Mouse (Mus musculus): ENCODE measurements around the gene Saxo1. TPM values are rescaled to one million over a fixed set of nuclear protein-coding genes. Genes with fewer than 3 reads are reported as not detected.
A peak's percentile ranks its signal among the peaks of the same experiment; 100 is the strongest.

Gene Saxo1
- polyA plus RNA-seq, 1 experiment from 2014 or later = not detected

DNA sequence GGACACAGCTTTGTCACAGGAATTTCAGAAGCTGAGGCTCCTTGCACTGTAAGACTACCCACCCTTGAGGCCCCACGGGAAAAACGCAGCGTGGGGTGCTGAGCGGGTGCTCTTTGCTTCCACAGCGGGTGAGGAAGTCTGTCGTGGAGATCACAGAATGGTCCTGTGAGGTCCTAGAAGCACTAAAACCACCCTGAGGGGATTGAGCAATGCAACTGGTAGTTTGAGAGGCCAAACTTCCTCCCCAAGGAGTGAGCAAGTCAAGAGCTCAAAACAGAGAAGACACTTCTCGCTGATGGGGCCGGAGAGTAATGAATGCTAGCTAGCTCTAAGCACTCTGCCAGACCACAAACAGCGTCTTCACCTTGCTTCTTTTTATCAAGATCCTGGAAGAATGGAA lies 9.8 kb downstream of the Saxo1 start:
- H3K9me3 ChIP-seq (replicated peaks) = no peaks in the 10 kb centered on the region
- WGBS = 89% methylated on average over 9 of the region's 9 CpGs

GRCm38 (mm10) chr4:86545615-86546014 lies 12.5 kb downstream of the Saxo1 start:
- Histone ChIP-seq H3K27me3 (ENCODE audit: low read depth, poor library complexity, severe bottlenecking) (no peaks in the 10 kb centered on the region), H3K4me3 (no peak overlapping the region), H3K27ac (replicated peaks) (no peak overlapping the region), H3K4me1 (no peaks in the 10 kb centered on the region), H3K36me3 (no peaks in the 10 kb centered on the region), H3K9me3 (replicated peaks) (no peaks in the 10 kb centered on the region)
- no peak for DNase-seq (ENCODE audit: low spot score)
- WGBS = 58% methylated on average over 5 of the region's 5 CpGs

More for the DNA sequence above, 9.8 kb downstream of the Saxo1 start:
- no peaks in the 10 kb centered on the region for H3K4me1 ChIP-seq
- H3K27me3 ChIP-seq (ENCODE audit: low read depth, poor library complexity, severe bottlenecking) = no peaks in the 10 kb centered on the region
- H3K27ac ChIP-seq (replicated peaks) = no peak overlapping the region
- no peaks in the 10 kb centered on the region for H3K36me3 ChIP-seq
- no peak overlapping the region for H3K4me3 ChIP-seq
- DNase-seq (ENCODE audit: low spot score) = no peak

- H3K36me3 ChIP-seq = no peaks in the 10 kb centered on the region
- 84% methylated on average over 3 of the region's 3 CpGs for WGBS
- no peak for DNase-seq (ENCODE audit: low spot score)
- H3K9me3 ChIP-seq (replicated peaks) = no peaks in the 10 kb centered on the region
- no peak overlapping the region for H3K27ac ChIP-seq (replicated peaks)
- H3K4me1 ChIP-seq = no peaks in the 10 kb centered on the region
- H3K27me3 ChIP-seq (ENCODE audit: low read depth, poor library complexity, severe bottlenecking) = no peaks in the 10 kb centered on the region
- H3K4me3 ChIP-seq = no peak overlapping the region
These were observed 14.1 kb downstream of the Saxo1 start for GRCm38 (mm10) chr4:86543999-86544398.

DNA sequence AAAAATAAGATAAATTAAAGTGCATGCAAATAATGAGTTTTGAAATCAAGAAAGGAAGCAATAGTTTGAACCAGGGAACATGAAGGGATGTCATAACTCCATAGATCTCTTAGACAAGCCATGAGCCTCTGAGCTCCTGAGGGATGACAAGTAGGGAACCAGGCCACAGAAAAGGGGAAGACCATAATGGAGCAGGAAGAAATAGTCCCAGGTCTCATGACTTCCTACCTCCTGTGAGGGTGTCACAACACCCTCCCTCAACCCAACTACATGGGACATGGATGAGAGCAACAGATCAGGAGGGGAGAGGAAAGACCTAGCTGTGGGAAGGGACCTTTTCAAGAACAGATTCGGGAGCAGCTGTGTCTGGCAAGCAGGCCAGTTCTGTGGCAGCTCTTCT lies 16.6 kb downstream of the Saxo1 start:
- WGBS = 90% methylated on average over 1 of the region's 1 CpGs
- DNase-seq (ENCODE audit: low spot score) = no peak
- Histone ChIP-seq H3K27ac (replicated peaks) (no peak overlapping the region), H3K27me3 (ENCODE audit: low read depth, poor library complexity, severe bottlenecking) (no peaks in the 10 kb centered on the region), H3K9me3 (replicated peaks) (no peaks in the 10 kb centered on the region), H3K4me1 (no peaks in the 10 kb centered on the region), H3K4me3 (no peak overlapping the region), H3K36me3 (no peaks in the 10 kb centered on the region)

- no peak for DNase-seq (ENCODE audit: low spot score)
- H3K27me3 ChIP-seq (ENCODE audit: low read depth, poor library complexity, severe bottlenecking) = no peaks in the 10 kb centered on the region
- no peaks in the 10 kb centered on the region for H3K4me1 ChIP-seq
- H3K36me3 ChIP-seq = no peaks in the 10 kb centered on the region
- H3K9me3 ChIP-seq (replicated peaks) = no peaks in the 10 kb centered on the region
- 95% methylated on average over 5 of the region's 5 CpGs for WGBS
- H3K27ac ChIP-seq (replicated peaks) = no peak overlapping the region
- H3K4me3 ChIP-seq = no peak overlapping the region
These were observed 19.2 kb downstream of the Saxo1 start for GRCm38 (mm10) chr4:86538936-86539335.

GRCm38 (mm10) chr4:86537972-86538371 lies 20.2 kb downstream of the Saxo1 start:
- Histone ChIP-seq H3K4me1 (no peaks in the 10 kb centered on the region), H3K9me3 (replicated peaks) (no peaks in the 10 kb centered on the region), H3K4me3 (no peak overlapping the region), H3K27ac (replicated peaks) (no peak overlapping the region), H3K36me3 (no peaks in the 10 kb centered on the region), H3K27me3 (ENCODE audit: low read depth, poor library complexity, severe bottlenecking) (no peaks in the 10 kb centered on the region)
- WGBS = 46% methylated on average over 4 of the region's 4 CpGs
- DNase-seq (ENCODE audit: low spot score) = no peak

GRCm38 (mm10) chr4:86534091-86534481 lies 24.0 kb downstream of the Saxo1 start:
- DNase-seq (ENCODE audit: low spot score) = no peak
- WGBS = 78% methylated on average over 5 of the region's 5 CpGs
- Histone ChIP-seq H3K27me3 (ENCODE audit: low read depth, poor library complexity, severe bottlenecking) (no peaks in the 10 kb centered on the region), H3K36me3 (no peaks in the 10 kb centered on the region), H3K9me3 (replicated peaks) (no peaks in the 10 kb centered on the region), H3K4me3 (no peak overlapping the region), H3K4me1 (no peaks in the 10 kb centered on the region), H3K27ac (replicated peaks) (no peak overlapping the region)

DNA sequence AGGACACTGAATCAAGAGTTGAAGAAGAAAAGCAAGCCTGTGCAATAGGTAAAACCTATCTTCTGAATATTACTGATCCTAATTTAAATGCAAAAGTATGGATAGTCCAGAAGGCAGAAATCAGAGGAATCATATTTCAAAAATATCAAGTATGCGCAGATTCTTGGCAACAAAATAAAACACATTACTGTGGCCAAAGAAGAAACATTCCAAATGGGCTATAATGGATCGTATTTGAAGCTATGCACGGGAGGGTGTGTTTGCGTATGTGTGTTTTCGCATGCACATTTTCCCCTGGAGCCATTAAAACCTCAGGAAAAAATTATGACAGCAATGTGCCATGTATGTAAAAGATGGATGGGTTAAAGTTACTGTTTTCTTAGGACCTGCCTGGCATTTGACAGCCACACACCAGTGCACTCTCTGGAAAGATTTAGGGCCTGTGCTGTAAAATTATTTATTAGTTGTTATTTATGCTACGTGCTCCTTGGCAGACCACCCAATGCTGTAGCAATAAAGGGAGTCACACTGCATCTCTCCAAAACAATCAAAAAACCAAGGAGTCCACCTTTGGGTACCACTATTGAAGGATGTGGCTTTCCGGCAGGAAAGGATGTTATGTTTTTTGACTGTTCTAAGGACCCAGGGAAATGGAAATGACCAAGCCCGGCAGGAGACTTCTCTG lies 24.6 kb downstream of the Saxo1 start:
- no peak for DNase-seq (ENCODE audit: low spot score)
- H3K27me3 ChIP-seq (ENCODE audit: low read depth, poor library complexity, severe bottlenecking) = no peaks in the 10 kb centered on the region
- H3K27ac ChIP-seq (replicated peaks) = no peak overlapping the region
- no peak overlapping the region for H3K4me3 ChIP-seq
- no peaks in the 10 kb centered on the region for H3K36me3 ChIP-seq
- H3K9me3 ChIP-seq (replicated peaks) = no peaks in the 10 kb centered on the region
- 85% methylated on average over 8 of the region's 8 CpGs for WGBS
- no peaks in the 10 kb centered on the region for H3K4me1 ChIP-seq

- H3K36me3 ChIP-seq = no peaks in the 10 kb centered on the region
- no peaks in the 10 kb centered on the region for H3K27me3 ChIP-seq (ENCODE audit: low read depth, poor library complexity, severe bottlenecking)
- no peak overlapping the region for H3K4me3 ChIP-seq
- H3K9me3 ChIP-seq (replicated peaks) = no peaks in the 10 kb centered on the region
- WGBS = 82% methylated on average over 6 of the region's 6 CpGs
- no peak overlapping the region for H3K27ac ChIP-seq (replicated peaks)
- DNase-seq (ENCODE audit: low spot score) = no peak
- H3K4me1 ChIP-seq = peaks cover 3% of the 10 kb centered on the region; the same call in 1 of the 2 replicates
These were observed 29.0 kb downstream of the Saxo1 start for GRCm38 (mm10) chr4:86529161-86529560.

DNA sequence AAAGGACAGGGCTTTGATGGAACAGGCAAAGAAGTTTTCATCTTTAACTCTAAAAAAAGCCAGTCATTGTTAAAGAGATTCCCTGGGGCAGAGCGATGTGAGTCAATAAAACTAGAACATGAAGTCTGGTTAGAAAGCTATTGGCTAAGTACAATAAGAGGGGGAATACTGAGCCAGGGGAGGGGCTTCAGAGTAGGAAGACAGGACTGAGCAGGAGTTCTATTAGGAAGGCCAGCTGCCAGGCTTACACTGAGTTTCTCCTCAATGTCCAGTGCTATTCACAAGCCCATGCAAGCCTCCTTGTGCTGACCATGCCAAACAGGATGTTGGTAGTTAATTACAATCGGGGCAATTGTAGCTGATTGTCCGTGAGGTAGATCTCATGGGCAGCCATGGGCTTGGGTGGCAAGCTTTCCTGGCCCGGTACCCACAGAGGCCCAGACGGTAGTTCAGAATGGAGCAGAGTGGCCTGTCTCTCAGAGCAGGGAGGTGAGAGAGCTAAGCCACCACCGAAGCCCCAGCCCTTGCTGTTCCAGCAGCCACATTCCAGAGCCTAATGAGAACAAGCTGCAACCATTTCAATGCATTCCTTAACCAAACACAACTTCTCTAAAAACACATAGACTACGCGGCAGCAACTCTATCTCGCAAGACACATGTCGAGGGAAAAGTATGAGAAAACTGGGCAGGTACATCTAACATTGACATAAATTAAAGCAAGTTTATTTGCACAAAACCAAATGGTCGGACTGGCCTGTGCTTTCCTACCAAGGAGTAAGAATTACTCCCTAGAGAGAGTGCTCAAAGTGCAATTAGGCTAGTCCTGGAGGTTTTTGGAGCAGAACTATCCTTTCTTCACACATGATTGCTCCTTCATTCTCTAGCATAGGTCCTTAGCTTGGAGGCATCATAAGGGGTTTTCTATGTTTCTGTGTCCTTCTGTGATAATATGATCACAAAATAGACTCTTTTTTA lies 30.7 kb downstream of the Saxo1 start:
- no peak overlapping the region for H3K4me3 ChIP-seq
- H3K27me3 ChIP-seq (ENCODE audit: low read depth, poor library complexity, severe bottlenecking) = no peaks in the 10 kb centered on the region
- WGBS = 78% methylated on average over 11 of the region's 11 CpGs
- H3K9me3 ChIP-seq (replicated peaks) = no peaks in the 10 kb centered on the region
- H3K4me1 ChIP-seq = peaks cover 3% of the 10 kb centered on the region; the same call in 1 of the 2 replicates
- H3K27ac ChIP-seq (replicated peaks) = peak overlapping the region; percentile 46; the same call in 1 of the 2 replicates
- no peaks in the 10 kb centered on the region for H3K36me3 ChIP-seq
- DNase-seq (ENCODE audit: low spot score) = no peak

DNA sequence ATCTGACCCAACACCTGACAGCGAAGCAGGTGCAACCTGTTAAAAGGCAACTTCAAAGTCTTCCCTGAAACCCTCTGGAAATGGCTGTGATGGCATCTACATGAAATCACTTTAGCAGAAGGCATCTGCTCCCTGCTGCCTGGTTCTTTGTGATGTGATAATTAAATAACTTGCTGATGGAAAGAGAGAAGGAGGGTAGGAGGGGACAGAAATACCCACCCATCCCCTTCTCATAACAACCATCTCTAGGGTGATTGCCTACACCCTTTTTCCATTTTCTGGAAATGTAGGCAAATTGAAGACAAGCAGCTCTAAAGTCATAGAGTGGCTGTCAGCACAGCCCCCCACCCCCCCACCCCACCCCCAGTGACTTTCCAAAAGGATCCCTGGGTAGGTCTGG lies 33.6 kb downstream of the Saxo1 start:
- Histone ChIP-seq H3K4me3 (no peak overlapping the region), H3K9me3 (replicated peaks) (no peaks in the 10 kb centered on the region), H3K27me3 (ENCODE audit: low read depth, poor library complexity, severe bottlenecking) (no peaks in the 10 kb centered on the region), H3K27ac (replicated peaks) (no peak overlapping the region), H3K36me3 (no peaks in the 10 kb centered on the region), H3K4me1 (peaks cover 3% of the 10 kb centered on the region; the same call in 1 of the 2 replicates)
- DNase-seq (ENCODE audit: low spot score) = no peak
- WGBS = 86% methylated on average over 1 of the region's 1 CpGs

DNA sequence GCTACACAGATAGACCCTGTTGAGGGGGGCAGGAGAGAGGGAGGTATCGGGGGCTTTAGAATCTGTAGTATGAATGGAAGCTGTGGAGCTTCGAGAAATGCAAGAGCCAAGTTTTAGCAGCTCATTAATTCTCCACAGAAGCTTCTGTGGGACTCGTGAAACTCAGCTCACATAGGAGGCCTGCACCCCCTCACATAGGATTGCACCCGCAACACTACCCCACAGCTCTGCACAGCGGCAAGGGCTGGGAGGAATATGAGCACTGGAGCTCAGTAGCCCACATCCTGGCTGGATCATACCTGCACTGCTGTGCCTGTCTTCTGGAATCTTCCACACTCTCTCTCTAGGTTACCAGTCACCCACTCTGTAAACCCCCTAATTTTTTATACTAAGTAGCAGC lies 34.4 kb downstream of the Saxo1 start:
- no peak for DNase-seq (ENCODE audit: low spot score)
- Histone ChIP-seq H3K27me3 (ENCODE audit: low read depth, poor library complexity, severe bottlenecking) (no peaks in the 10 kb centered on the region), H3K4me1 (peaks cover 3% of the 10 kb centered on the region; the same call in 1 of the 2 replicates), H3K27ac (replicated peaks) (no peak overlapping the region), H3K9me3 (replicated peaks) (no peaks in the 10 kb centered on the region), H3K36me3 (no peaks in the 10 kb centered on the region), H3K4me3 (no peak overlapping the region)
- WGBS = 90% methylated on average over 5 of the region's 5 CpGs

GRCm38 (mm10) chr4:86520695-86521094 lies 37.4 kb downstream of the Saxo1 start:
- no peak for DNase-seq (ENCODE audit: low spot score)
- no peaks in the 10 kb centered on the region for H3K4me1 ChIP-seq
- no peak overlapping the region for H3K27ac ChIP-seq (replicated peaks)
- no peaks in the 10 kb centered on the region for H3K9me3 ChIP-seq (replicated peaks)
- H3K4me3 ChIP-seq = no peak overlapping the region
- H3K36me3 ChIP-seq = no peaks in the 10 kb centered on the region
- 93% methylated on average over 12 of the region's 12 CpGs for WGBS
- no peaks in the 10 kb centered on the region for H3K27me3 ChIP-seq (ENCODE audit: low read depth, poor library complexity, severe bottlenecking)

Data from midbrain, embryonic 10.5 days (tissue).